Mouse (Mus musculus) liver, embryonic 14.5 days (tissue): ENCODE results near the gene Aip.

Experiments
- CTCF ChIP-seq: IDR thresholded peaks from 2 replicates; pipeline ENCODE4 v1.5.1; 2016; ENCODE audit warnings: antibody characterized with exemption, low read depth, control low read depth
- EP300 ChIP-seq: IDR thresholded peaks from 2 replicates; pipeline ENCODE4 v1.6.1; 2016; ENCODE audit warnings: antibody characterized with exemption, low read depth

DNA sequence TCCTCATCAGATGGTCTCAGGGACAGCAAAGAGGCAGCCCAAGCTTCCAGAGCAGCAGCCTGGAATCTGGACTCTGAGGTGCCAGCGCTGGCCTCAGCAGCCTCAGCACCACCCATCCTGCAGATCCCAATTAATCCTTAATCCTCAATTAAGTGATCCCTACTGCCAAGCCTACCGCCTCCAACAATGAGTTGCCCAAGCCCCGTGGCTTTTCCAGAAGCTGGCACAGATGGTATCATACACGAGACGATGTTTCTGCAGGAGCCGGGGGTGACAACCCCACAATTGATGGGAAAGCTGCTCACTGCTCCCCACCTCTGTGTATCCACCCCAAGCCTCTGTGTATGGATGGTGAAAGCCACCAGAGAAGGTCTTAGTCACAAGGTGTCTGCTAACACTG, 36.5 kb downstream of the Aip start:
- TF ChIP-seq CTCF (no peak), EP300 (no peak)
